Mouse (Mus musculus) heart, adult 2 months (tissue): ENCODE measurements at regions not wholly inside any gene's neighbourhood (a gene's known extent, or its start where the extent isn't known, plus 50 kb on each side); places are given as distances from the start of the nearest gene placed in this dataset.

Source experiments
- DNase-seq, 2 experiments: peaks; one replicate each; pipeline ENCODE4 v3.0.0; 2021
- H3K27ac ChIP-seq: fragments of 200-600 bp; 2 replicates; pipeline ENCODE4 v1.8.1; 2022
- H3K27me3 ChIP-seq: fragments of 200-500 bp; 2 replicates; pipeline ENCODE4 v1.6.1; 2012; ENCODE audit warnings: mild to moderate bottlenecking, low read length, inconsistent platforms, mixed read lengths; ENCODE audit not compliant: control insufficient read depth, insufficient read depth
- H3K36me3 ChIP-seq: fragments of 200-500 bp; 2 replicates; pipeline ENCODE4 v1.6.1; 2012; ENCODE audit warnings: low read length, inconsistent platforms; ENCODE audit not compliant: control insufficient read depth, insufficient read depth
- H3K4me1 ChIP-seq: fragments of 200-500 bp; 2 replicates; pipeline ENCODE4 v1.6.1; 2011; ENCODE audit warnings: low read length; ENCODE audit not compliant: control insufficient read depth, insufficient read depth
- H3K4me3 ChIP-seq: fragments of 200-600 bp; 2 replicates; pipeline ENCODE4 v1.8.1; 2022
- H3K79me2 ChIP-seq: fragments of 200-500 bp; replicated peaks from 2 replicates; pipeline ENCODE4 v1.6.1; 2012; ENCODE audit warnings: mild to moderate bottlenecking, inconsistent platforms, low read length, moderate library complexity, mixed read lengths; ENCODE audit not compliant: control insufficient read depth, insufficient read depth
- H3K9ac ChIP-seq: fragments of 200-500 bp; 2 replicates; pipeline ENCODE4 v1.6.1; 2012; ENCODE audit warnings: low read depth, mild to moderate bottlenecking, control low read depth, inconsistent platforms, low read length, mixed read lengths
- CTCF ChIP-seq: fragments of 200-600 bp; IDR thresholded peaks from 2 replicates; pipeline ENCODE4 v1.8.1; 2022; ENCODE audit warnings: antibody characterized with exemption, mild to moderate bottlenecking, moderate library complexity
- EP300 ChIP-seq: fragments of 200-500 bp; IDR thresholded peaks from 2 replicates; pipeline ENCODE4 v1.6.1; 2011; ENCODE audit warnings: low read depth, low read length, control low read depth; ENCODE audit not compliant: insufficient read depth
- POLR2A ChIP-seq: fragments of 200-500 bp; IDR thresholded peaks from 2 replicates; pipeline ENCODE4 v1.6.1; 2011; ENCODE audit warnings: mild to moderate bottlenecking, low read depth, low read length, control low read depth; ENCODE audit not compliant: insufficient read depth
- WGBS: fragments of 180-500 bp; shearing (Covaris S2); methylation state at CpG from one replicate; pipeline ENCODE4 v1.1.7; 2018; 5-methylcytosine and 5-hydroxymethylcytosine counted together
- intact Hi-C: fragments of 180-260 bp; cut with DNase I; formaldehyde crosslinking; loops from one replicate; pipeline ENCODE4 v1.15.1; 2025

GRCm38 (mm10) chr14:110043211-110043610, 711.7 kb downstream of the Slitrk6 start:
- no peak for TF ChIP-seq EP300
- no peak for TF ChIP-seq CTCF
- no peak for TF ChIP-seq POLR2A
- DNase-seq: no peak
- Histone ChIP-seq H3K27ac (no peak overlapping the region), H3K36me3 (no peaks in the 10 kb centered on the region), H3K4me3 (no peak overlapping the region), H3K4me1 (no peaks in the 10 kb centered on the region), H3K27me3 (no peaks in the 10 kb centered on the region), H3K9ac (no peak overlapping the region), H3K79me2 (no peaks in the 10 kb centered on the region)
- intact Hi-C loops: no loop called here

GRCm38 (mm10) chr14:110021812-110022211, 733.1 kb downstream of the Slitrk6 start:
- Histone ChIP-seq H3K9ac (no peak overlapping the region), H3K4me3 (no peak overlapping the region), H3K27ac (no peak overlapping the region), H3K79me2 (no peaks in the 10 kb centered on the region), H3K4me1 (no peaks in the 10 kb centered on the region), H3K36me3 (no peaks in the 10 kb centered on the region), H3K27me3 (no peaks in the 10 kb centered on the region)
- intact Hi-C loops: no loop called here
- WGBS: 45% methylated on average over 3 of the region's 3 CpGs
- TF ChIP-seq EP300 (no peak), POLR2A (no peak), CTCF (no peak)
- DNase-seq: no peak

GRCm38 (mm10) chr14:110015126-110015525, 739.8 kb downstream of the Slitrk6 start:
- TF ChIP-seq POLR2A (no peak), CTCF (no peak), EP300 (no peak)
- H3K36me3 ChIP-seq: no peaks in the 10 kb centered on the region
- 56% methylated on average over 2 of the region's 2 CpGs for WGBS

GRCm38 (mm10) chr14:110013229-110013628, 741.7 kb downstream of the Slitrk6 start:
- H3K27ac ChIP-seq: no peak overlapping the region
- no peaks in the 10 kb centered on the region for H3K79me2 ChIP-seq
- H3K27me3 ChIP-seq: no peaks in the 10 kb centered on the region
- no peak overlapping the region for H3K9ac ChIP-seq
- H3K36me3 ChIP-seq: no peaks in the 10 kb centered on the region
- no peak overlapping the region for H3K4me3 ChIP-seq
- TF ChIP-seq CTCF: no peak
- no peak for TF ChIP-seq POLR2A
- TF ChIP-seq EP300: no peak
- no peak for DNase-seq
- H3K4me1 ChIP-seq: no peaks in the 10 kb centered on the region
- intact Hi-C loops: no loop called here
- WGBS: 82% methylated on average over 1 of the region's 1 CpGs

More at GRCm38 (mm10) chr14:110015126-110015525, 739.8 kb downstream of the Slitrk6 start:
- H3K4me1 ChIP-seq: no peaks in the 10 kb centered on the region
- DNase-seq: no peak
- intact Hi-C loops: no loop called here
- no peak overlapping the region for H3K4me3 ChIP-seq
- no peaks in the 10 kb centered on the region for H3K27me3 ChIP-seq
- H3K9ac ChIP-seq: no peak overlapping the region
- H3K27ac ChIP-seq: no peak overlapping the region
- no peaks in the 10 kb centered on the region for H3K79me2 ChIP-seq

DNA sequence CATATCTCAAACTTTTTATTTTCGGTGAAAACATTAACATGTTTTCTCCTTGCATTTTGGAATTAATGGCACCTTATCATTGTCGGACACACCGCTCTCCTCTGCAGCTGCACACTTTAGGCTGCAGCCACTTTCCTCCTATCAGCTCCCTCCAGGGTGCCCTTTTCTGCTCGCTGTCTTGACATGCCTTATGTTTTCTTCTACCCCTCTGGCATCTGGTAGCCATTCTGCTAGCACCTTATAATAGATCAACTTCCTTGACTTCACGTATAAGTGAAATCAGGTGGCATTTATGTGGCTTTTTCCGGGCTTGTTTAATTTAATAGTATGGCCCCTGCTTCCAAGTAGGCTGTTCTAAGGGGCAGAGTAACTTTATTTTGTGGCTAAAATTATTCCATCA, 747.8 kb downstream of the Slitrk6 start:
- TF ChIP-seq POLR2A (no peak), EP300 (no peak), CTCF (no peak)
- no peaks in the 10 kb centered on the region for H3K27me3 ChIP-seq
- WGBS: 74% methylated on average over 6 of the region's 6 CpGs
- no peaks in the 10 kb centered on the region for H3K79me2 ChIP-seq
- H3K36me3 ChIP-seq: no peaks in the 10 kb centered on the region
- no peak overlapping the region for H3K9ac ChIP-seq
- intact Hi-C loops: no loop called here
- no peak for DNase-seq
- no peak overlapping the region for H3K27ac ChIP-seq
- H3K4me3 ChIP-seq: no peak overlapping the region
- H3K4me1 ChIP-seq: no peaks in the 10 kb centered on the region

DNA sequence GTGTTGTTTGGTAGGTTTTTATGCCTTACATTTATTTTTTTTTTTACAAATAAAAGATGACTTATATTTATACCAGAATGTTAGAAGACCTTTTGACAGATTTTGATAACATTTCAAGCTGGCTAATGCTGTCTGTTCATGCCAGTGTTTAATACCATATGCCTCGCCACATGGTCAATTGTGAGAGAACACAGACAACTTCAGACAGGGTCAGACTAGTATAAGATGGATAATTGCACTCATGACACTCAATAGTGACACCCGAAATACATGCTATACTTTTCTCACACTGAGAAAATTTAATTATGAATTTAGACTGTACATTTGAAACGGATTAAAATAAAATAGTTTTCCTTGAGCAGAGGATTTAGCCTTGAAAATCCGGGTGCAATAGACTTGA, 769.9 kb downstream of the Slitrk6 start:
- Histone ChIP-seq H3K4me1 (no peaks in the 10 kb centered on the region), H3K36me3 (no peaks in the 10 kb centered on the region), H3K27me3 (no peaks in the 10 kb centered on the region), H3K27ac (no peak overlapping the region), H3K9ac (no peak overlapping the region), H3K4me3 (no peak overlapping the region), H3K79me2 (no peaks in the 10 kb centered on the region)
- intact Hi-C loops: no loop called here
- no peak for DNase-seq
- 49% methylated on average over 4 of the region's 4 CpGs for WGBS
- TF ChIP-seq CTCF (no peak), POLR2A (no peak)
